Mouse (Mus musculus) right cerebral cortex, postnatal 4 days (tissue): ENCODE data around the gene Olfr1020.

Experiments
- DNase-seq: peaks from one replicate; pipeline ENCODE4 v3.0.0-alpha.2; 2022

Gene Olfr1020

GRCm38 (mm10) chr2:85846730-85847129 is at the start of gene Olfr1020:
Gene Olfr1020 (plus strand): TSS chr2:85847030.
- DNase-seq, result no peak

DNA sequence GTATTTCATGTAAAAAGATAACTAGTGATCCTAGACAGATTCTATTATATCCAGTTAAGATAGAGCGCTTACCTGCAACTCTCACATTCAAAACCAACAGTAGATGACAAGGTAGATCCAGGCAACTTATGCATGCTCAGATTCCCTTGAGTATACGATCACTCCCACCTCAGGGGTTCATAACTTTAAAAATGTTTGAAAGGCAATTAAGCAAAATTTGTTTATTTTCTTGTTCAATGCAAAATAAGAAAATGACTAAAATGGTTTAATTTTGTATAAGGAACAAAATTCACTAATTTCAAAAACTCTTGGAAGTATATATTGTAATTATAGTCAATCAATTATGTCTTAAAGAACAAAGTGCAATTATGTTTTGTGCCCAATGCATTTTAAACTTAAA is 44.4 kb upstream of the Olfr1020 start, which contains the start of gene Olfr1016:
Olfr1016 (minus strand) TSS at position 101 of the 400 bp plus-strand sequence.
- no peak for DNase-seq

DNA sequence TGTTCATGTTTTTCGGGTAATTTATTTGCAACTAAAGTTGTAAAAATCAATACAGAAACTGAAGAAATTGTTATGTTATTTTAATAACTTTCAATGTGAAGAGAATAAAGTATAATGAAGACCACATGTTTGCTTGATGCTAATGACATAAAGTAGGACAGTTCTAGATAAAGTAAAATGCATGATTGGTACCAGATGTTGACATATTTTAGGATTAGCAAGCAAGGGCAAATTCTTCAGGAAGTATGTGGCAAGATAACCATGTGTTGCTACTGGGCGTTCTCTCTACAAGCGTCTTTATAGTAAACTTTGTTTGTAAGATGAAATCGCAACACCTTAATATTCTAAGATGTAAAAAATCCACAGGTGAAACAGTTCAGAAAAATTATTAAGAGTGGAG is 42.3 kb upstream of the Olfr1020 start:
- DNase-seq, result no peak

GRCm38 (mm10) chr2:85818179-85818578 is 28.7 kb upstream of the Olfr1020 start, which contains the start of gene Olfr1018:
Gene Olfr1018 (plus strand): TSS chr2:85818479.
- no peak for DNase-seq

DNA sequence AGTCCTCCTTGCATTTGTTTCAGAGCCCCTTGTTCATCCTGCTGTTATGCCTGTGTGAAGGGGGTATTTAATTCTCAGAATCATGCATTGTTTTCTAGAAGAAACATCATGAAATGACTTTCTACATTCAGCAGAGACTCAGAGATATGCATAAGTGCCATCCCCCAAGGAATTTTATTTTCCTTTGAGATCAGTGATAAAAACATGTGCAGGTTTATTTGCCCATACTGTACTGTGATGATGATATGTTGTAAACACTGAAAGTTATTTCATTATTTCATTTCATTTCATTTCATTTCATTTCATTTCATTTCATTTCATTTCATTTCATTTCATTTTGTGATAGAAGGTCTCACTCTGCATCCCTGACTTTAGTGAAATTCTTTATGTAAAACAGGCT is 1.4 kb upstream of the Olfr1020 start, which contains the start of gene Olfr1019:
Olfr1019 (minus strand) TSS at position 101 of the 400 bp plus-strand sequence.
- DNase-seq, result no peak

DNA sequence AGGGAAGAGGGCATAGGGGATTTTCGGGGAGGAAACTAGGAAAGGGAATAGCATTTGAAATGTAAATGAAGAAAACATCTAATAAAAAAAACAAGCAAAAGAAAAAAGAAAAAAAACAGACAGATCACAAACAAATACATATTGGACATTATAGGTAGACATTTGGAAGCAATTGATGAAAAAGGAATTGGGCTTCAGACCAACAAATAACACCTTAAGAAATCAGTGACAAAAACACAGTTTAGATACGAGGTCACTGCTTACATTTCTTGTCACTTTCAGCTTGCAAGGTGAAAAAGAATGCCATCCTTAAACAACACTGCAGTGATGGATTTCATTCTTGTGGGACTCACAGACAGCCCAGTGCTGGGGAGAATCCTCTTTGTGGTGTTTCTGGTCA is 21.5 kb downstream of the Olfr1020 start, which contains the start of gene Olfr1022:
Olfr1022 (plus strand) TSS at position 301 of the 400 bp plus-strand sequence.
- no peak for DNase-seq

- no peak for DNase-seq
Measured at GRCm38 (mm10) chr2:85885340-85885739, 38.5 kb downstream of the Olfr1020 start, which contains the start of gene Olfr1023. Gene Olfr1023 (plus strand): TSS chr2:85885640.
